Mouse (Mus musculus) bone marrow, adult 2 months (tissue): ENCODE results near the gene Sox21.

ENCODE experiments used
- CTCF ChIP-seq: fragments of 200-500 bp; IDR thresholded peaks from 2 replicates; pipeline ENCODE4 v1.5.1; 2011; ENCODE audit warnings: low read length, control low read depth; ENCODE audit not compliant: control insufficient read depth, insufficient read depth
- POLR2A ChIP-seq: fragments of 200-500 bp; IDR thresholded peaks from 2 replicates; pipeline ENCODE4 v1.6.1; 2011; ENCODE audit warnings: low read depth, mild to moderate bottlenecking, control low read depth, low read length, borderline replicate concordance; ENCODE audit not compliant: control insufficient read depth

GRCm38 (mm10) chr14:118202006-118202405 is 34.8 kb downstream of the Sox21 start:
- TF ChIP-seq CTCF = no peak
- TF ChIP-seq POLR2A = no peak
